Mouse (Mus musculus): ENCODE results near the gene Nupl2.

Nupl2 gene

DNA sequence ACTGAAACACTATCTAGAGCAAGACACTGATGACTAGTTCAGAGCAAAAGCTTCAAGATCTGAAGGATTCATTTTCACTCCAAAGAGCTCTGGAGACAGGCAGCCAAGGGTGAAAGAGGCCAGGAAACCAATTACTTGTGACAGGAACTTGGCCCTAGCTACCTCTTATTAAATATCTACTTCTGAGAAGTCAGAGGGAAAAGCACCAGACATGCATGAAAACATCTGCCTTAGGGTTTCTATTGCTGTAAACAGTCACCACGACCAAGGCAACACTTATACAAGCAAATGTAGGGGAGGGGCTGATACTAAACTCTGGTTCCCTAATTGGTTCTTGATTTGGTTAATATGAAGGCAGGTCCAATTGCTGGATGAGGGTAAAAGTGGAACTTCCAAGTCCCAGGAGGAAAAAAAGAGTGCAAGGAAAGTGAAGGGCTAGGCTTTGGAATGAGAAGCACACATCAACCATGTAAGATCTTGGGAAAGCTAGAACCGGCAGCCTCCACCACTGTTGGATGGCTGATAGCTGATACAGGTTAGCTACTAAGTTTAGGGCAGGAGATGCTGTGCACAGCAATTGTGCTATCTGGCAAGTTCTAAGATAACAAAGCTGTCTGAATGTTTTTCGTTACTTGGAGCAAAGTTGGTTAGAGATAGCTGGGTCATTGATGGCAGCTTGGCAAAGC lies 49.2 kb downstream of the Nupl2 start:
- DNase-seq (ENCODE audit: low spot score): no peak

DNA sequence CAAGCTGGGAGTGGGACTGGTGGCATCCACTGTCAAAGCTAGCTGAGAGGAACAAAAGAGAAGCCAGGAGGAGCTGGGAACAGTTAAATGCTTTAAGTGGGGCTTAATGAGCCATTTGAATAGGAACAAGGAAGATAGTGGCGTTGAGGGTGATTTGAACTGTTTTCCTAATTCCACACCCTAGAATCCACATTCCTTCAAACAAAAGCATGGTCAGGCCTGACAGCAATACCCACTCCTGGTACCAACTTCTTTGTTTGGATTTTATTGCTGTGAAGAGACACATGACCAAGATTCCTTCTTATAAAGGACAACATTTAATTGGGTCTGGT lies 49.8 kb downstream of the Nupl2 start:
- DNase-seq (ENCODE audit: low spot score): no peak

DNA sequence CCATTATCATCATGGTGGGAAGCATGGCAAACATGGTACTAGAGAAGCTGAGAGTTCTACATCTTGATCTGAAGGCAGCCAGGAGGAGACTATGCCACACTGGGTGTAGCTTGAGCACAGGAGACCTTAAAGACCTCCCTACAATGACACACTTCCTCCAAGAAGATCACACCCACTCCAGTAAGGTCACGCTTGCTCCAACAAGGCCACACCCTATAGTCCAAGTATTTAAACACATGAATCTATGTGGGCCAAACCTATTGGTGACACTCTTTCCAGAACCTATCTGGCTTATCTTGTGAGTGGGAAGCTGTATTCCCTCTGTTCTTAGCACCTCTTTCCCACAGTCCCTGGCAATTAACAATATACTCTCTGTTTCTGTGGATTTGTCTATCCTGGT lies 50.1 kb downstream of the Nupl2 start:
- DNase-seq (ENCODE audit: low spot score): no peak
